Mouse (Mus musculus) MEL (cell line): ENCODE data around the gene Clint1. TPM values are rescaled to one million over a fixed set of nuclear protein-coding genes. Genes with fewer than 3 reads are reported as not detected.
A peak's percentile ranks its signal among the peaks of the same experiment; 100 is the strongest.

ENCODE experiments used
- DNase-seq: peaks from one replicate; pipeline ENCODE4 v3.0.0; 2011; ENCODE audit warnings: low read depth, low spot score
- H3K27ac ChIP-seq: 2 replicates; pipeline ENCODE4 v1.5.1; 2012; ENCODE audit warnings: low read depth, mild to moderate bottlenecking, control low read depth, low read length, moderate library complexity; ENCODE audit not compliant: control insufficient read depth
- H3K27me3 ChIP-seq, 2 experiments: fragments of 150-350 bp in 1 of 2; sonication (generic) in 1 of 2; 2 replicates each; pipeline ENCODE4 v1.6.1; 2012; ENCODE audit warnings: low read length in 2 of 2, mild to moderate bottlenecking in 2 of 2, improper control_type of control experiment in 1 of 2, moderate library complexity in 1 of 2; ENCODE audit not compliant: insufficient read depth in 2 of 2, control insufficient read depth in 1 of 2
- H3K36me3 ChIP-seq, 2 experiments: 2 replicates each; pipeline ENCODE4 v1.6.1; 2012 to 2014; ENCODE audit warnings: low read length in 2 of 2, improper control_type of control experiment in 1 of 2, inconsistent platforms in 1 of 2, mild to moderate bottlenecking in 1 of 2; ENCODE audit not compliant: insufficient read depth in 2 of 2, control insufficient read depth in 1 of 2
- H3K4me1 ChIP-seq, 2 experiments: fragments of 150-350 bp in 1 of 2; sonication (generic) in 1 of 2; 2 replicates each; pipeline ENCODE4 v1.6.1; 2012; ENCODE audit warnings: low read length in 2 of 2, improper control_type of control experiment in 1 of 2, mild to moderate bottlenecking in 1 of 2; ENCODE audit not compliant: insufficient read depth in 2 of 2, control insufficient read depth in 1 of 2
- H3K4me3 ChIP-seq, 2 experiments: fragments of 150-350 bp in 1 of 2; sonication (generic) in 1 of 2; 2 replicates each; pipeline ENCODE4 v1.5.1; 2012; ENCODE audit warnings: low read depth in 2 of 2, low read length in 2 of 2, mild to moderate bottlenecking in 2 of 2, moderate library complexity in 2 of 2, control low read depth in 1 of 2, improper control_type of control experiment in 1 of 2; ENCODE audit not compliant: control insufficient read depth in 1 of 2, insufficient read depth in 1 of 2
- H3K79me2 ChIP-seq: 2 replicates; pipeline ENCODE4 v1.6.1; 2012; ENCODE audit warnings: mild to moderate bottlenecking, low read length, moderate library complexity; ENCODE audit not compliant: control insufficient read depth, poor library complexity, insufficient read depth
- H3K9ac ChIP-seq: 2 replicates; pipeline ENCODE4 v1.6.1; 2012; ENCODE audit warnings: low read depth, mild to moderate bottlenecking, control low read depth, low read length, moderate library complexity; ENCODE audit not compliant: control insufficient read depth, poor library complexity, severe bottlenecking
- H3K9me3 ChIP-seq: fragments of 150-350 bp; sonication (generic); replicated peaks from 2 replicates; pipeline ENCODE4 v1.6.1; 2012; ENCODE audit warnings: mild to moderate bottlenecking, low read length, improper control_type of control experiment, moderate library complexity; ENCODE audit not compliant: insufficient read depth
- BHLHE40 ChIP-seq: IDR thresholded peaks from 2 replicates; pipeline ENCODE4 v1.6.1; 2012; ENCODE audit warnings: low read depth, mild to moderate bottlenecking, inconsistent platforms, low read length, improper control_type of control experiment, borderline replicate concordance
- CHD2 ChIP-seq: IDR thresholded peaks from 2 replicates; pipeline ENCODE4 v1.6.1; 2011; ENCODE audit warnings: low read length, improper control_type of control experiment
- E2F4 ChIP-seq: IDR thresholded peaks from 2 replicates; pipeline ENCODE4 v1.6.1; 2011; ENCODE audit warnings: low read depth, low read length, improper control_type of control experiment, borderline replicate concordance
- ETS1 ChIP-seq: IDR thresholded peaks from 2 replicates; pipeline ENCODE4 v1.6.1; 2012; ENCODE audit warnings: low read depth, mild to moderate bottlenecking, inconsistent platforms, low read length, improper control_type of control experiment, moderate library complexity
- GATA1 ChIP-seq: IDR thresholded peaks from 2 replicates; pipeline ENCODE4 v1.6.1; 2011; ENCODE audit warnings: low read depth, low read length, improper control_type of control experiment
- HCFC1 ChIP-seq: IDR thresholded peaks from 2 replicates; pipeline ENCODE4 v1.6.1; 2012; ENCODE audit warnings: low read depth, mild to moderate bottlenecking, inconsistent platforms, low read length, improper control_type of control experiment, moderate library complexity
- JUND ChIP-seq: IDR thresholded peaks from 2 replicates; pipeline ENCODE4 v1.6.1; 2011; ENCODE audit warnings: low read depth, mild to moderate bottlenecking, improper control_type of control experiment, low read length
- KAT2A ChIP-seq: conservative IDR thresholded peaks from 2 replicates; pipeline ENCODE4 v1.6.1; 2012; ENCODE audit warnings: low read depth, low read length, improper control_type of control experiment, inconsistent platforms
- MAZ ChIP-seq: IDR thresholded peaks from 2 replicates; pipeline ENCODE4 v1.6.1; 2012; ENCODE audit warnings: low read depth, mild to moderate bottlenecking, inconsistent platforms, low read length, improper control_type of control experiment
- MYB ChIP-seq: IDR thresholded peaks from 2 replicates; pipeline ENCODE4 v1.6.1; 2011; ENCODE audit warnings: mild to moderate bottlenecking, low read depth, low read length, improper control_type of control experiment
- MYC ChIP-seq: IDR thresholded peaks from 2 replicates; pipeline ENCODE4 v1.6.1; 2011; ENCODE audit warnings: low read depth, mild to moderate bottlenecking, low read length, improper control_type of control experiment, moderate library complexity
- NELFE ChIP-seq: IDR thresholded peaks from 2 replicates; pipeline ENCODE4 v1.6.1; 2011; ENCODE audit warnings: low read depth, low read length, improper control_type of control experiment
- NRF1 ChIP-seq: IDR thresholded peaks from 2 replicates; pipeline ENCODE4 v1.6.1; 2014; ENCODE audit warnings: low read depth, mild to moderate bottlenecking, inconsistent platforms, low read length, improper control_type of control experiment, moderate library complexity; ENCODE audit not compliant: poor library complexity, insufficient read depth, severe bottlenecking
- POLR2AphosphoS2 ChIP-seq: IDR thresholded peaks from 2 replicates; pipeline ENCODE4 v1.6.1; 2011; ENCODE audit warnings: low read length, improper control_type of control experiment
- POLR2AphosphoS5 ChIP-seq: IDR thresholded peaks from 2 replicates; pipeline ENCODE4 v1.6.1; 2012; ENCODE audit warnings: low read depth, borderline replicate concordance, mild to moderate bottlenecking, inconsistent platforms, low read length, moderate library complexity, mixed read lengths
- RCOR1 ChIP-seq: IDR thresholded peaks from 2 replicates; pipeline ENCODE4 v1.6.1; 2012; ENCODE audit warnings: low read depth, mild to moderate bottlenecking, inconsistent platforms, low read length, improper control_type of control experiment
- SIN3A ChIP-seq: IDR thresholded peaks from 2 replicates; pipeline ENCODE4 v1.6.1; 2012; ENCODE audit warnings: low read length, improper control_type of control experiment, inconsistent platforms
- SMC3 ChIP-seq: IDR thresholded peaks from 2 replicates; pipeline ENCODE4 v1.6.1; 2011; ENCODE audit warnings: low read depth, low read length, improper control_type of control experiment
- TAL1 ChIP-seq: IDR thresholded peaks from 2 replicates; pipeline ENCODE4 v1.6.1; 2012; ENCODE audit warnings: mild to moderate bottlenecking, inconsistent platforms, low read length, moderate library complexity, mixed read lengths
- TCF12 ChIP-seq: IDR thresholded peaks from 2 replicates; pipeline ENCODE4 v1.6.1; 2014; ENCODE audit warnings: low read depth, mild to moderate bottlenecking, inconsistent platforms, low read length, improper control_type of control experiment, moderate library complexity
- UBTF ChIP-seq: IDR thresholded peaks from 2 replicates; pipeline ENCODE4 v1.6.1; 2012; ENCODE audit warnings: low read depth, mild to moderate bottlenecking, inconsistent platforms, low read length, improper control_type of control experiment, moderate library complexity, borderline replicate concordance; ENCODE audit not compliant: insufficient read depth
- USF1 ChIP-seq: IDR thresholded peaks from 2 replicates; pipeline ENCODE4 v1.6.1; 2014; ENCODE audit warnings: low read depth, mild to moderate bottlenecking, inconsistent platforms, low read length, improper control_type of control experiment, moderate library complexity
- USF2 ChIP-seq, 2 experiments: IDR thresholded peaks; 2 replicates each; pipeline ENCODE4 v1.6.1; 2011 to 2012; ENCODE audit warnings: improper control_type of control experiment in 2 of 2, low read length in 2 of 2, borderline replicate concordance in 1 of 2, inconsistent platforms in 1 of 2, low read depth in 1 of 2, mild to moderate bottlenecking in 1 of 2; ENCODE audit not compliant: insufficient read depth in 1 of 2
- ZKSCAN1 ChIP-seq: IDR thresholded peaks from 2 replicates; pipeline ENCODE4 v1.6.1; 2012; ENCODE audit warnings: low read depth, mild to moderate bottlenecking, inconsistent platforms, low read length, improper control_type of control experiment, moderate library complexity
- polyA plus RNA-seq, 2 experiments: library from polyadenylated mRNA; stranded (reverse) in 1 of 2; unstranded in 1 of 2; fragments of >175 nt in 1 of 2; fragments of >200 nt in 1 of 2; gene quantifications; 2 replicates each; pipeline versions ENCODE4 v1.2.1 to v1.2.4; 2012; ENCODE audit warnings: low replicate concordance in 2 of 2, low read depth in 1 of 2; ENCODE audit not compliant: insufficient read length in 2 of 2, insufficient read depth in 1 of 2, missing spikeins in 1 of 2
- total RNA-seq: library from RNA; depleted of rRNA; stranded (reverse); fragments of 300-350 nt; gene quantifications from 2 replicates; pipeline ENCODE4 v1.2.3, GENCODE M21; 2012

Clint1 gene
- total and polyA plus RNA-seq, 3 experiments, result 58.5 to 184 (median 102) TPM

DNA sequence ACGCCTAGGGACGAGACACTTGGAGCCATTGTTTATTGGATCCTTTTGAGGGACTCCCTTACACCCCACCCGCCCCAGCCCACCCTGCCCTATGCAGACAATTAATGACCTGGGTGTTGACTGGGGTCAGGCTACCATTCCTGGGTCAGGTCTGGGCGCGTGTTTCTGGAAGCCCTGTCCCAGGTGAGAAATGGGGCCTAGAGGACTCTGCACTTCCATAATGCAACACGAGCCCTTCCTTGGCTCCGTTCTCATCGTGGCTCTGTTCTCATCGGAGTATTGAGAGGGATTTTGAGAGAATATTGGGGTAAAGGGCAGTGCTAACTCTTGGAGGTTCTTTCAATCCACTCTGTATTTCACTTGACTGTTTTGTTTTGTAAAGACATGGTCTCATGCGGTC lies 64.3 kb downstream of the Clint1 start:
- H3K79me2 ChIP-seq, result no peaks in the 10 kb centered on the region
- H3K27ac ChIP-seq, result no peak overlapping the region
- TF ChIP-seq MYC (no peak), NRF1 (no peak), ZKSCAN1 (no peak), RCOR1 (no peak), TAL1 (no peak), NELFE (no peak), E2F4 (no peak), POLR2AphosphoS5 (no peak), MAZ (no peak), UBTF (no peak), JUND (no peak), TCF12 (no peak), SMC3 (no peak), KAT2A (no peak), GATA1 (no peak), ETS1 (no peak), USF2 (IDR thresholded peaks at IDR 0.05; ENCODE audit: borderline replicate concordance in 1 of 2, insufficient read depth in 1 of 2, low read depth in 1 of 2, low read length in 2 of 2) (no peak), SIN3A (no peak), POLR2AphosphoS2 (no peak)
- peaks cover 0 to 2% of the 10 kb centered on the region in 2 experiments; a peak in 1 of 4 replicates for H3K36me3 ChIP-seq
- H3K4me3 ChIP-seq, result no peak overlapping the region
- no peaks in the 10 kb centered on the region for H3K9me3 ChIP-seq
- 0 out of 4 replicates have a peak, but pooled peaks cover 0 to 3% of the 10 kb centered on the region in 2 experiments for H3K27me3 ChIP-seq
- no peak overlapping the region for H3K9ac ChIP-seq
- H3K4me1 ChIP-seq, result no peaks in the 10 kb centered on the region
- DNase-seq, result no peak

DNA sequence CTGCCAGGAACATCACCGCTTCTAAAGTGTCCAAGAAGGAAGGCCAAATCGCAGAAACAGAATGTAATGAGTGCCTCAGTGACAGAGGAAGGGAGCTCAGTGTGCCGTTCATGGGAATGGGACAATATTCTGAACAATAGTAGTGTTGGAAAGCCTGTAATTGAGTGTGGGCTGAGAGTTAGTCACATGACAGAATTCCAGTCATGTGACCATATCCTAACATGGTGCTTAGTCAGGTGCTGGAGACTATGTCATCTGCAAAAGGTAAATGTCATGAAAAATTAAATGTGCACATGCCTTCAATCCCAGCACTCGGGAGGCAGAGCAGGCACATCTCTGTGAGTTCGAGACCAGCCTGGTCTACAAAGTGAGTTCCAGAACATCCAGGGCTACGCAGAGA lies 66.2 kb downstream of the Clint1 start:
- Histone ChIP-seq H3K27me3 (peaks cover 3% of the 10 kb centered on the region in 2 experiments; a peak in 1 of 4 replicates), H3K36me3 (no peaks in the 10 kb centered on the region), H3K4me1 (no peaks in the 10 kb centered on the region), H3K9me3 (no peaks in the 10 kb centered on the region), H3K9ac (no peak overlapping the region), H3K4me3 (no peak overlapping the region), H3K27ac (no peak overlapping the region), H3K79me2 (no peaks in the 10 kb centered on the region)
- no peak for DNase-seq
- TF ChIP-seq BHLHE40 (no peak), CHD2 (no peak), USF1 (peak; percentile 67), SMC3 (no peak), NRF1 (no peak), MYB (no peak), USF2 (IDR thresholded peaks at IDR 0.05; ENCODE audit: borderline replicate concordance in 1 of 2, insufficient read depth in 1 of 2, low read depth in 1 of 2, low read length in 2 of 2) (peak in 1 of 2 experiments; percentile 41; a peak in 1 of 4 replicates), HCFC1 (no peak), ZKSCAN1 (no peak)
